In the genomic region with DNA sequence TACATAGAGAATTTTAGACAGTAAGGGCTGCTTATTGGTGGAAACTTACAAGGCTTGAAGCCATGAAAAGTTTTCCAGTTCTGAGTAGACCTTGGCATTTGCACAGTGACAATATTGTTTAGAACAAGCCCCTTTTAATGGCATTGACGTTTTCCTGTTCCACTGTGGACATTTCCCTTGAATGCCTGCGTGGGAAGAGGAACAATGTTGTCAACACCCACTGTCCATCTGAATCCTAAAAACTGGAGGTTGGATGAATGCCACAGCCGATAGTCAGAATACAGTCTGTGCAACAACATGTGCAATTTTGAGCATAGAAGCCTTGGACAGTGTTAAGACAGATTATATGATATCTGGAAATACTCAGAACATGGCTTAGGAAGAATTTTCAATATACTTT, we compare ENCODE assay signal across 13 mouse cellular contexts.
DNase-seq lines count a peak whose midpoint lies in the region; ATAC-seq and TF ChIP-seq lines count a peak whose summit lies in the region.
"Had no signal": no experiment of that assay in that cellular context is flagged by ENCODE, and none has a peak within 500 bp of the region (broad histone marks: within the 10 kb centered on the region; RNA-seq: fewer than 3 reads in every experiment).

No protein-coding gene starts in this region.

- no peak overlapping the region for H3K9ac ChIP-seq in heart, embryonic 12.5 days
- H3K9ac ChIP-seq in intestine, postnatal 0 days (ENCODE audit: low read depth, low read length), result no peak overlapping the region

- H3K4me3 ChIP-seq in heart, embryonic 12.5 days, result no peak overlapping the region
- H3K4me3 ChIP-seq in intestine, postnatal 0 days (ENCODE audit: low read depth, low read length), result no peak overlapping the region
- H3K4me3 ChIP-seq: erythroblast, embryonic 14.5 days; megakaryocyte, embryonic 14.5 days had no signal

- H3K27me3 ChIP-seq in heart, embryonic 12.5 days (replicated peaks), result no peaks in the 10 kb centered on the region
- no peaks in the 10 kb centered on the region for H3K27me3 ChIP-seq in intestine, postnatal 0 days (replicated peaks; ENCODE audit: control insufficient read depth, insufficient read depth, low read length)
- H3K27me3 ChIP-seq: megakaryocyte, embryonic 14.5 days had no signal

- H3K36me3 ChIP-seq in heart, embryonic 12.5 days, result no peaks in the 10 kb centered on the region
- no peaks in the 10 kb centered on the region for H3K36me3 ChIP-seq in intestine, postnatal 0 days (ENCODE audit: control insufficient read depth, insufficient read depth)
- H3K36me3 ChIP-seq: G1E had no signal

- WGBS in heart, embryonic 12.5 days, result 32% methylated on average over 3 of the region's 3 CpGs
- 56% methylated on average over 3 of the region's 3 CpGs for WGBS in intestine, postnatal 0 days

- H3K4me2 ChIP-seq in heart, embryonic 12.5 days, result no peak overlapping the region
- H3K4me2 ChIP-seq in intestine, postnatal 0 days (replicated peaks; ENCODE audit: low read depth), result no peak overlapping the region

- peaks cover 37% of the 10 kb centered on the region for H3K4me1 ChIP-seq in heart, embryonic 12.5 days (replicated peaks)
- H3K4me1 ChIP-seq in intestine, postnatal 0 days (replicated peaks; ENCODE audit: control insufficient read depth, insufficient read depth, low read length), result no peaks in the 10 kb centered on the region

- DNase-seq in adrenal gland, postnatal 14 days, result peak; percentile 41
- no peak for DNase-seq in adrenal gland, adult 8-10 months
- peak; percentile 31 to 55 for DNase-seq in left cerebral cortex, postnatal 25 days (ENCODE audit: low spot score in 2 of 2)
- DNase-seq in left cerebral cortex, adult 11 months (ENCODE audit: low spot score), result no peak
- peak; percentile 78 for DNase-seq in layer of hippocampus, adult 9-11 months
- DNase-seq in urinary bladder, postnatal 4 days (ENCODE audit: low spot score in 2 of 2), result no peak

- intact Hi-C loops in left cerebral cortex, postnatal 25 days (cut with DNase I), result loop anchor here (2.0 to 10.0 kb wide), 2 partner anchors 56 to 92 kb away; a partner anchor contains a TSS

- TF ChIP-seq CTCF in intestine, postnatal 0 days (IDR thresholded peaks at IDR 0.05; ENCODE audit: low read depth), result no peak

- peak overlapping the region; percentile 48; the same call in 1 of the 2 replicates for H3K27ac ChIP-seq in heart, embryonic 12.5 days (ENCODE audit: poor library complexity, severe bottlenecking)
- no peak overlapping the region for H3K27ac ChIP-seq in intestine, postnatal 0 days (ENCODE audit: low read depth, low read length)
- H3K27ac ChIP-seq: kidney, postnatal 0 days had no signal

- H3K9me3 ChIP-seq in heart, embryonic 12.5 days (replicated peaks), result no peaks in the 10 kb centered on the region
- H3K9me3 ChIP-seq in intestine, postnatal 0 days (ENCODE audit: control insufficient read depth), result no peaks in the 10 kb centered on the region
- H3K9me3 ChIP-seq: G1E; megakaryocyte, embryonic 14.5 days had no signal

- ATAC-seq in heart, embryonic 12.5 days (ENCODE audit: insufficient number of reproducible peaks, low FRiP score), result no peak
- no peak for ATAC-seq in intestine, postnatal 0 days
- ATAC-seq: activated CD4-positive, CD25-positive, alpha-beta regulatory T cell, adult 4 months had no signal

Comparison
In these comparisons a context has a peak if more than half of its experiments do, and no peak if none do; other contexts are left out.
1. DNase-seq: peak in adrenal gland, postnatal 14 days (single experiment), left cerebral cortex, postnatal 25 days (2 of 2) and layer of hippocampus, adult 9-11 months (single experiment); none in adrenal gland, adult 8-10 months (single experiment), left cerebral cortex, adult 11 months (single experiment) and urinary bladder, postnatal 4 days (0 of 2).